Comparison of ENCODE assay signal across 8 mouse cellular contexts in the genomic region with DNA sequence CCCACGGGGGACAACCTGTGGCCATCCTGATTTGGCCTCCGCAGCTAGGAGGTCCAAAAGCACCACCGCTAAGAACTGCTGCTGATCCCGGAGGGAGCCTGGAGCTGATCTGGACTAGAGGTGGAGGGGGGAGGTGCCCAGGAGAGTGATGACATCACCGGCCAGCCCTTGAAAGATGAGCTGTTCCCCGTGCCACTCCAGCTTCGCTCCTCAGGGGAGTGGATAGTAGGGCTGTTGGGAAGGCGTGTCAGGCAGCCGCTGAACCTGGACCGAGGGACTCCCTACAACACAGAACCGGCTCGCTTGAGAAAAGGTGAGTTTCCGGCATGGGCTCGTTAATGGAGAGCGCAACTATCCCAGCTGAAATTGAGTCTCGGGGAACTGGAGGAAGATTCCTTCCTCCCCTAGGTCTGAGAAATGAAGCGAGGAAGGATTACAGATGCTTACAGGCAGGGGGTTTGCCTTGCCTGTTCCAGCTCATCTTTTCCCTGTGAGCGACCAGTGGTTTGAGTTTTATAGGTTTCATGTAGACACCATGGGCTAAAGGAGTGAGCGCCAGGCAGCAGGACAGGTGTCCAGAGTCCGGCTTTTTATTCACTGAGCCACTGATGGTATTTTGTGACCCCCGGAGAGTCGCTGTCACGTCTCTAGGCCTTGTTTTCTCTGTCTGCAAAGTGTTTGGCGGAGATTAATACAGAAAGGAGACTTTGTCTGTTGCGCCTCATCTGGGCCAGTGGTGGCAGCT. TPM values are rescaled to one million over a fixed set of nuclear protein-coding genes. Genes with fewer than 3 reads are reported as not detected.
A peak's percentile ranks its signal among the peaks of the same experiment; 100 is the strongest.
DNase-seq lines count a peak whose midpoint lies in the region; ATAC-seq and TF ChIP-seq lines count a peak whose summit lies in the region.

Gene Bdkrb2 (plus strand): TSS at position 291 of the 745 bp plus-strand sequence.

- H3K4me2 ChIP-seq in embryonic facial prominence, embryonic 13.5 days = peak within 1 kb of the TSS; percentile 71
- H3K4me2 ChIP-seq in hindbrain, embryonic 12.5 days (replicated peaks) = peak within 1 kb of the TSS; percentile 69
- peak within 1 kb of the TSS; percentile 37 for H3K4me2 ChIP-seq in liver, embryonic 12.5 days
- peak within 1 kb of the TSS; percentile 68 for H3K4me2 ChIP-seq in neural tube, embryonic 15.5 days

- DNase-seq in left cerebral cortex, adult 2 months (ENCODE audit: extremely low spot score in 1 of 2, low spot score in 2 of 2) = no peak
- DNase-seq in left cerebral cortex, adult 11 months (ENCODE audit: low spot score) = no peak
- no peak for DNase-seq in spleen, postnatal 10 days (ENCODE audit: low spot score in 2 of 2)

- intact Hi-C loops in left cerebral cortex, adult 2 months (cut with DNase I) = no loop called here

- H3K27ac ChIP-seq in left cerebral cortex, adult 2 months = no peak within 1 kb of the TSS
- H3K27ac ChIP-seq in embryonic facial prominence, embryonic 13.5 days = no peak within 1 kb of the TSS
- H3K27ac ChIP-seq in hindbrain, embryonic 12.5 days = no peak within 1 kb of the TSS
- no peak within 1 kb of the TSS for H3K27ac ChIP-seq in liver, embryonic 12.5 days
- peak within 1 kb of the TSS; percentile 4; the same call in 1 of the 2 replicates for H3K27ac ChIP-seq in neural tube, embryonic 15.5 days (replicated peaks)

- no peak for ATAC-seq in embryonic facial prominence, embryonic 13.5 days (ENCODE audit: insufficient number of reproducible peaks, insufficient read depth, low FRiP score, low TSS enrichment, low read depth)
- ATAC-seq in hindbrain, embryonic 12.5 days (ENCODE audit: low FRiP score) = peak; percentile 38; the same call in 1 of the 2 replicates
- ATAC-seq in liver, embryonic 12.5 days = no peak
- peak; percentile 42 for ATAC-seq in neural tube, embryonic 15.5 days (ENCODE audit: low FRiP score)
- ATAC-seq in CD4-positive, CD25-positive, alpha-beta regulatory T cell, adult 4 months = no peak

- H3K36me3 ChIP-seq in embryonic facial prominence, embryonic 13.5 days = no peaks in the 10 kb centered on the region
- no peaks in the 10 kb centered on the region for H3K36me3 ChIP-seq in hindbrain, embryonic 12.5 days
- no peaks in the 10 kb centered on the region for H3K36me3 ChIP-seq in liver, embryonic 12.5 days
- H3K36me3 ChIP-seq in neural tube, embryonic 15.5 days = no peaks in the 10 kb centered on the region

- peak within 1 kb of the TSS; percentile 9 for H3K4me3 ChIP-seq in left cerebral cortex, adult 2 months
- peak within 1 kb of the TSS; percentile 39 for H3K4me3 ChIP-seq in embryonic facial prominence, embryonic 13.5 days
- H3K4me3 ChIP-seq in hindbrain, embryonic 12.5 days = peak within 1 kb of the TSS; percentile 32
- peak within 1 kb of the TSS; percentile 7; the same call in 1 of the 2 replicates for H3K4me3 ChIP-seq in liver, embryonic 12.5 days
- H3K4me3 ChIP-seq in neural tube, embryonic 15.5 days (replicated peaks) = peak within 1 kb of the TSS; percentile 36

- peaks cover 48% of the 10 kb centered on the region for H3K27me3 ChIP-seq in embryonic facial prominence, embryonic 13.5 days
- peaks cover 47% of the 10 kb centered on the region for H3K27me3 ChIP-seq in hindbrain, embryonic 12.5 days
- H3K27me3 ChIP-seq in liver, embryonic 12.5 days (replicated peaks) = peaks cover 55% of the 10 kb centered on the region
- H3K27me3 ChIP-seq in neural tube, embryonic 15.5 days (replicated peaks) = peaks cover 35% of the 10 kb centered on the region

- 3% methylated on average over 25 of the region's 25 CpGs for WGBS in embryonic facial prominence, embryonic 13.5 days
- WGBS in hindbrain, embryonic 12.5 days = 4% methylated on average over 25 of the region's 25 CpGs
- 8% methylated on average over 25 of the region's 25 CpGs for WGBS in liver, embryonic 12.5 days (ENCODE audit: insufficient replicate concordance)
- WGBS in neural tube, embryonic 15.5 days = 4% methylated on average over 25 of the region's 25 CpGs

- no peak for TF ChIP-seq CTCF in left cerebral cortex, adult 2 months (IDR thresholded peaks at IDR 0.05)

- H3K9ac ChIP-seq in embryonic facial prominence, embryonic 13.5 days = peak within 1 kb of the TSS; percentile 64
- H3K9ac ChIP-seq in hindbrain, embryonic 12.5 days = peak within 1 kb of the TSS; percentile 24; the same call in 1 of the 2 replicates
- no peak within 1 kb of the TSS for H3K9ac ChIP-seq in liver, embryonic 12.5 days
- H3K9ac ChIP-seq in neural tube, embryonic 15.5 days (replicated peaks) = peak within 1 kb of the TSS; percentile 39

- H3K4me1 ChIP-seq in embryonic facial prominence, embryonic 13.5 days = peaks cover 21% of the 10 kb centered on the region
- peaks cover 22% of the 10 kb centered on the region for H3K4me1 ChIP-seq in hindbrain, embryonic 12.5 days
- H3K4me1 ChIP-seq in liver, embryonic 12.5 days = 0 out of 2 replicates have a peak, but pooled peaks cover 4% of the 10 kb centered on the region
- H3K4me1 ChIP-seq in neural tube, embryonic 15.5 days = peaks cover 27% of the 10 kb centered on the region

- H3K9me3 ChIP-seq in embryonic facial prominence, embryonic 13.5 days = 0 out of 2 replicates have a peak, but pooled peaks cover 6% of the 10 kb centered on the region
- H3K9me3 ChIP-seq in hindbrain, embryonic 12.5 days (replicated peaks) = no peaks in the 10 kb centered on the region
- H3K9me3 ChIP-seq in liver, embryonic 12.5 days (replicated peaks) = no peaks in the 10 kb centered on the region
- no peaks in the 10 kb centered on the region for H3K9me3 ChIP-seq in neural tube, embryonic 15.5 days (replicated peaks)

RNA-seq across cellular contexts. Expression of gene Bdkrb2, which starts in this region (rescaled TPM):
- total RNA-seq in left cerebral cortex, adult 2 months (2021) = under 1 TPM; 0.40 to 0.45 TPM
- 0.70 and 1.1 TPM in 2 replicates for polyA plus RNA-seq in embryonic facial prominence, embryonic 13.5 days (2015; fragmentation: Nextera tagmentation; extraction: Ambion mirVana)
- 1.6 and 1.8 TPM in 2 replicates for polyA plus RNA-seq in hindbrain, embryonic 12.5 days (2016; fragmentation: Nextera tagmentation; extraction: Ambion mirVana)
- polyA plus RNA-seq in liver, embryonic 12.5 days (2016; fragmentation: Nextera tagmentation; extraction: Ambion mirVana) = not detected in 2 replicates
- 2.4 and 3.1 TPM in 2 replicates for polyA plus RNA-seq in neural tube, embryonic 15.5 days (2015; fragmentation: Nextera tagmentation; extraction: Ambion mirVana)
- not detected for polyA plus RNA-seq in CD4-positive, CD25-positive, alpha-beta regulatory T cell, adult 4 months (2017; shearing (Covaris generic))

Comparison
In these comparisons a context has a peak if more than half of its experiments do, and no peak if none do; other contexts are left out.
1. ATAC-seq: peak in hindbrain, embryonic 12.5 days (single experiment) and neural tube, embryonic 15.5 days (single experiment); none in embryonic facial prominence, embryonic 13.5 days (single experiment), liver, embryonic 12.5 days (single experiment) and CD4-positive, CD25-positive, alpha-beta regulatory T cell, adult 4 months (single experiment).
2. Peak in every context shown above with its lines, with median percentiles within 50 percentile points of each other: H3K4me3 ChIP-seq and H3K4me2 ChIP-seq.